Mouse (Mus musculus) cerebellum, adult 2 months (tissue): ENCODE measurements around the gene Rhoj.

Experiments
- CTCF ChIP-seq: fragments of 200-500 bp; IDR thresholded peaks from 2 replicates; pipeline ENCODE4 v1.5.1; 2011; ENCODE audit warnings: low read depth, mild to moderate bottlenecking, control low read depth, low read length, moderate library complexity, borderline replicate concordance; ENCODE audit not compliant: insufficient read depth
- POLR2A ChIP-seq: fragments of 200-500 bp; IDR thresholded peaks from 2 replicates; pipeline ENCODE4 v1.6.1; 2011; ENCODE audit warnings: low read length, control low read depth, borderline replicate concordance; ENCODE audit not compliant: insufficient read depth

DNA sequence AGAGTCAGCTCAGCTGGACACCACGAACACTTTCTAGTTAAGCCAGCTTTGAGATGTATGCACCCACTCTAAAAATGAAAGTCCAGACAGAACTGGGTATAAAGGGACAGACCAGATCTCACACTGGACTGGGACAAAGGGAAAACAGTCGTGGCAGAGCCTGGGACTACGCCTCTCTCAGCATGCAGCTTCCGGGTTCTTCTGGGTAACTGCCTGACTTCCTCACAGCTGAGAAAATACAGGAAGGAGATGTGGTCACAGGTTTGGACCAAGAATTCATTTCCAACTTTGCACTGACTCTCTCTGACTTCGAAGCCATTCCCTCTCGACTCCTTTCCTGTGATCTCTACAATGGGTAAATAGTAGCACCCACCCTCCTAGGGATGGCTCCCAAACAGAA, 106.9 kb downstream of the Rhoj start:
- TF ChIP-seq CTCF: no peak
- TF ChIP-seq POLR2A: no peak
